23 mouse cellular contexts compared by ENCODE assay signal in the genomic region with DNA sequence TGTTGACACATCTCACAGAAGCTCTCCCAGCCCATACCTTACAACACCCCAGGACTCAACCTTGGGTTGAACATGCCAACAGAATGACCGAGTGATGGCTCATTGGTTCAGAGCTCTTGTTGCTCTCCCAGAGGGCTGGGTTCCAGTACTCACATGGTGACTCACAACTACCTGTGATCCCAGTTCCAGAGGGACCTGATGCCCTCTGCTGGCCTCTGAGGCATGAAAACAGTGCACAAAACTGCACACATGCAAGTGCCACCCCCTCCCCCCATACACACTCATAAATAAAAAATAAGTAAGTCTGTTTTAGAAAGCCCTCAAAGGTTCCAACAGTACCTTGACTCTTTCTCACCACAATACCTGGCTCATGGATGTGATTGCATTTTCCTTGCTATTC. TPM values are rescaled to one million over a fixed set of nuclear protein-coding genes. Genes with fewer than 3 reads are reported as not detected.
DNase-seq lines count a peak whose midpoint lies in the region; ATAC-seq and TF ChIP-seq lines count a peak whose summit lies in the region.
"Had no signal": no experiment of that assay in that cellular context is flagged by ENCODE, and none has a peak within 500 bp of the region (broad histone marks: within the 10 kb centered on the region; RNA-seq: fewer than 3 reads in every experiment).

No protein-coding gene starts in this region.

- no peak overlapping the region for H3K27ac ChIP-seq in cerebellum, adult 2 months (ENCODE audit: insufficient read depth, low read length)
- H3K27ac ChIP-seq in kidney, adult 2 months (ENCODE audit: insufficient read depth, low read depth, low read length), result no peak overlapping the region
- H3K27ac ChIP-seq in stomach, postnatal 0 days (replicated peaks), result no peak overlapping the region
- H3K27ac ChIP-seq: embryonic facial prominence, embryonic 15.5 days; forebrain, embryonic 13.5 days; heart, embryonic 13.5 days; macrophage; midbrain, embryonic 12.5 days; stomach, embryonic 15.5 days had no signal

- TF ChIP-seq EP300 in stomach, postnatal 0 days (optimal IDR thresholded peaks at IDR 0.05), result no peak

- no peak for ATAC-seq in stomach, postnatal 0 days (ENCODE audit: low FRiP score, low TSS enrichment)
- ATAC-seq: activated CD4-positive, CD25-positive, alpha-beta regulatory T cell, adult 4 months; forebrain, embryonic 13.5 days had no signal

- no peak overlapping the region for H3K4me3 ChIP-seq in cerebellum, adult 2 months (replicated peaks; ENCODE audit: insufficient read depth, low read depth, low read length)
- no peak overlapping the region for H3K4me3 ChIP-seq in kidney, adult 2 months (ENCODE audit: insufficient read depth, low read depth, low read length)
- no peak overlapping the region for H3K4me3 ChIP-seq in stomach, postnatal 0 days (ENCODE audit: low read depth, low read length)
- H3K4me3 ChIP-seq: embryonic facial prominence, embryonic 15.5 days; forebrain, embryonic 13.5 days; heart, embryonic 13.5 days; midbrain, embryonic 12.5 days; stomach, embryonic 15.5 days had no signal

- TF ChIP-seq CTCF in cerebellum, adult 2 months (IDR thresholded peaks at IDR 0.05; ENCODE audit: borderline replicate concordance, insufficient read depth, low read depth, low read length), result peak; percentile 60
- TF ChIP-seq CTCF in kidney, adult 2 months (conservative IDR thresholded peaks at IDR 0.05; ENCODE audit: insufficient read depth, insufficient read length, low read depth, low read length), result peak; percentile 18; the same call in 1 of the 2 replicates
- TF ChIP-seq CTCF in stomach, postnatal 0 days (IDR thresholded peaks at IDR 0.05; ENCODE audit: low read depth), result peak; percentile 32

- no peak overlapping the region for H3K4me2 ChIP-seq in stomach, postnatal 0 days (replicated peaks; ENCODE audit: low read depth)
- H3K4me2 ChIP-seq: embryonic facial prominence, embryonic 15.5 days; forebrain, embryonic 13.5 days; heart, embryonic 13.5 days; liver, embryonic 11.5 days; midbrain, embryonic 12.5 days; stomach, embryonic 15.5 days had no signal

- no peaks in the 10 kb centered on the region for H3K27me3 ChIP-seq in cerebellum, adult 2 months (ENCODE audit: control insufficient read depth, insufficient read depth, low read length)
- H3K27me3 ChIP-seq in kidney, adult 2 months (replicated peaks; ENCODE audit: control insufficient read depth, insufficient read depth, low read length), result no peaks in the 10 kb centered on the region
- H3K27me3 ChIP-seq in stomach, postnatal 0 days (ENCODE audit: control insufficient read depth, insufficient read depth, low read length), result peaks cover 25% of the 10 kb centered on the region; the same call in 1 of the 2 replicates

- DNase-seq in cerebellum, adult 2 months, result peak; percentile 40 to 57
- DNase-seq in cerebellum, adult 8-10 months, result no peak
- no peak for DNase-seq in kidney, adult 2 months
- no peak for DNase-seq in kidney, adult 9 months
- peak; percentile 28 for DNase-seq in retina, postnatal 1 day
- DNase-seq in retina, embryonic 14.5 days (ENCODE audit: low spot score), result no peak
- no peak for DNase-seq in stomach, postnatal 0 days (ENCODE audit: low spot score)
- DNase-seq in ovary, postnatal 14 days (ENCODE audit: low spot score), result no peak
- DNase-seq: adrenal gland, postnatal 25 days; gastrocnemius, postnatal 36 days; heart, postnatal 36 days; kidney, adult 18-20 months; kidney, postnatal 4 days; lung, adult 2 months; right cerebral cortex, postnatal 14 days had no signal

- H3K4me1 ChIP-seq in cerebellum, adult 2 months (ENCODE audit: control insufficient read depth, insufficient read depth, low read length), result no peaks in the 10 kb centered on the region
- H3K4me1 ChIP-seq in kidney, adult 2 months (ENCODE audit: control insufficient read depth, insufficient read depth, low read length), result no peaks in the 10 kb centered on the region
- H3K4me1 ChIP-seq in stomach, postnatal 0 days (replicated peaks; ENCODE audit: control insufficient read depth, insufficient read depth), result no peaks in the 10 kb centered on the region; the same call in 1 of the 2 replicates
- H3K4me1 ChIP-seq: stomach, embryonic 15.5 days had no signal

- no peaks in the 10 kb centered on the region for H3K9me3 ChIP-seq in stomach, postnatal 0 days (ENCODE audit: control insufficient read depth, low read length)
- H3K9me3 ChIP-seq: embryonic facial prominence, embryonic 15.5 days; forebrain, embryonic 13.5 days; midbrain, embryonic 12.5 days; stomach, embryonic 15.5 days had no signal

- H3K36me3 ChIP-seq in kidney, adult 2 months (ENCODE audit: control insufficient read depth, insufficient read depth, low read length), result no peaks in the 10 kb centered on the region
- H3K36me3 ChIP-seq in stomach, postnatal 0 days (ENCODE audit: control insufficient read depth, insufficient read depth, low read length), result no peaks in the 10 kb centered on the region
- H3K36me3 ChIP-seq: embryonic facial prominence, embryonic 15.5 days; heart, embryonic 13.5 days; midbrain, embryonic 12.5 days; stomach, embryonic 15.5 days had no signal

- 52% methylated on average over 1 of the region's 1 CpGs for WGBS in cerebellum, adult 2 months
- 53% methylated on average over 1 of the region's 1 CpGs for WGBS in kidney, adult 2 months
- WGBS in stomach, postnatal 0 days, result 67% methylated on average over 1 of the region's 1 CpGs

- no peak overlapping the region for H3K9ac ChIP-seq in stomach, postnatal 0 days (ENCODE audit: low read length)
- H3K9ac ChIP-seq: embryonic facial prominence, embryonic 15.5 days; forebrain, embryonic 13.5 days; heart, embryonic 13.5 days; midbrain, embryonic 12.5 days; stomach, embryonic 15.5 days had no signal

- TF ChIP-seq POLR2A in cerebellum, adult 2 months (IDR thresholded peaks at IDR 0.05; ENCODE audit: borderline replicate concordance, insufficient read depth, low read length), result no peak
- no peak for TF ChIP-seq POLR2A in kidney, adult 2 months (IDR thresholded peaks at IDR 0.05; ENCODE audit: low read depth, low read length)

RNA-seq across cellular contexts. Expression of a gene that starts 2.4 kb away (rescaled TPM):
- polyA plus RNA-seq in cerebellum, adult 2 months (2012; rRNA removed), result 95.4 and 101 TPM in 2 replicates
- 6.3 and 6.9 TPM in 2 replicates for polyA plus RNA-seq in kidney, adult 2 months (2012; rRNA removed)
- 3.0 and 3.6 TPM in 2 replicates for polyA plus RNA-seq in stomach, postnatal 0 days (2015; fragmentation: Nextera tagmentation; extraction: Ambion mirVana)
- polyA plus RNA-seq: activated CD4-positive, CD25-positive, alpha-beta regulatory T cell, adult 4 months; macrophage had no signal

Comparison
In these comparisons a context has a peak if more than half of its experiments do, and no peak if none do; other contexts are left out.
1. DNase-seq: peak in cerebellum, adult 2 months (2 of 2) and retina, postnatal 1 day (single experiment); none in cerebellum, adult 8-10 months (single experiment), kidney, adult 2 months (single experiment), kidney, adult 9 months (single experiment), retina, embryonic 14.5 days (single experiment), stomach, postnatal 0 days (single experiment) and ovary, postnatal 14 days (single experiment).
2. RNA of a gene that starts 2.4 kb away (polyA plus RNA-seq): 95.4 to 101 TPM in cerebellum, adult 2 months; 6.3 to 6.9 TPM in kidney, adult 2 months and 3.0 to 3.6 TPM in stomach, postnatal 0 days; every median in the first group is over 10 times any median in the second.
3. Peak in every context shown above with its lines, with median percentiles within 50 percentile points of each other: CTCF ChIP-seq.